Mouse (Mus musculus) G1E-ER4 (cell line): Measurements from ENCODE around the gene Cd2. TPM values are rescaled to one million over a fixed set of nuclear protein-coding genes. Genes with fewer than 3 reads are reported as not detected.

ENCODE experiments used
- GATA1 ChIP-seq: IDR thresholded peaks from one replicate; pipeline ENCODE4 v1.8.0; 2012; ENCODE audit warnings: low read length, inconsistent platforms
- polyA plus RNA-seq: library from polyadenylated mRNA; stranded (reverse); fragments of >175 nt; gene quantifications from 2 replicates; pipeline ENCODE4 v1.2.3, GENCODE M21; 2012

The Cd2 gene
- polyA plus RNA-seq, 1 experiment = not detected

DNA sequence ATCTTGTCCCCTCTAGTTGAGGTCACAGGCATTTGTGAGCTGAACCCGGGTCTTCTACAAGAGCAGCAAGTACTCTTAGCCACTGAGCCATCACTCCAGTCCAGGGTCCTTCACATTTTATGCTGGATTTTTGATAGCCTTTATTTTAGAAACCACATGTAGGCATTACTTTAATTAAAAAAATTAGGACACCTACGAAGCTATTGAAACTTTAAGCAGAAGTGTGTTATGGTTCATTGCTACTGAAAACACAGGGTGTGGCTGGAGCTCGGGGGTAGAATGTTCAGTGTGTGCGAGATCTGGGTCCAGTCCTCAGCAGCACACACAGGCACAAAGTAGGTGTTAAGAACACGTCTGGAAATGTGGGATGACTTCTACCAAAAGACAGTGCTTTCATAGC is 59.7 kb downstream of the Cd2 start:
- TF ChIP-seq GATA1 = no peak

Other genes starting within 250 kb of the Cd2 start
- not detected in 2 replicates for gene Ptgfrn, start 177.7 kb downstream of the Cd2 start, polyA plus RNA-seq
- gene Igsf3, start 89.1 kb upstream of the Cd2 start, polyA plus RNA-seq = 8.3 and 13.0 TPM in 2 replicates